Mouse (Mus musculus): Measurements from ENCODE around the gene Prkci. TPM values are rescaled to one million over a fixed set of nuclear protein-coding genes. Genes with fewer than 3 reads are reported as not detected.

Gene Prkci
- polyA plus RNA-seq, 1 experiment, result 19.8 TPM

DNA sequence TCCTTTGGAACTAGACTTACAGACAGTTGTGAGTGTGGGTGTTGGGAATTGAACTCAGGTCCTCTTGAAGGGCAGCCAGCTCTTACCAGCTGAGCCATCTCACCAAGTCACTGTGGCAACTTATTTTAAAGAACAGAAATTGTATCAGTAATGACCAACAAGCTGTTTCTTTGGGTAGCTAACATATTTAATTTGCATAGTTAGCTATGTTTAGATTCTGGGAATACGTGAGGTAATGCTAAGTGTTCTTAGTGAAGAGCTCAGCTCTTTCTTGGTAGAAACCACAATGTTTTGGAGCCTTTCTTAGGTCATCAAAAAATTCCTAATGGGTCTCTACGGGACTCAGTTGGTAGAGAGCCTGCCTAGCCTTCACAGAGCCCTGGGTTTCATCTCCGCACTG lies 105.3 kb downstream of the Prkci start:
- TF ChIP-seq CTCF (IDR thresholded peaks at IDR 0.05; ENCODE audit: low read depth, low read length) (no peak), POLR2A (IDR thresholded peaks at IDR 0.05; ENCODE audit: borderline replicate concordance, low read depth, low read length) (no peak)
- Histone ChIP-seq H3K27ac (ENCODE audit: insufficient read depth, low read depth, low read length) (no peak overlapping the region), H3K4me1 (ENCODE audit: control insufficient read depth, insufficient read depth, low read length) (peaks cover 50% of the 10 kb centered on the region), H3K4me3 (ENCODE audit: insufficient read depth, low read length) (no peak overlapping the region)

Other genes with a start within 250 kb of the Prkci start
- gene Samd7, start 249.5 kb upstream of the Prkci start, polyA plus RNA-seq (2012; ENCODE audit: insufficient read depth, insufficient read length, missing spikeins), result not detected in 2 replicates
- gene Sec62, start 202.9 kb upstream of the Prkci start, polyA plus RNA-seq (2012; ENCODE audit: insufficient read depth, insufficient read length, missing spikeins), result 104 and 114 TPM in 2 replicates
- gene Gpr160, start 139.8 kb upstream of the Prkci start, polyA plus RNA-seq (2012; ENCODE audit: insufficient read depth, insufficient read length, missing spikeins), result 20.3 and 24.8 TPM in 2 replicates
- 26.0 and 26.4 TPM in 2 replicates for gene Phc3, start 26.3 kb upstream of the Prkci start, polyA plus RNA-seq (2012; ENCODE audit: insufficient read depth, insufficient read length, missing spikeins)
- 30.3 and 35.5 TPM in 2 replicates for gene Skil, start 99.3 kb downstream of the Prkci start, polyA plus RNA-seq (2012; ENCODE audit: insufficient read depth, insufficient read length, missing spikeins)
- not detected in 2 replicates for gene Cldn11, start 154.2 kb downstream of the Prkci start, polyA plus RNA-seq (2012; ENCODE audit: insufficient read depth, insufficient read length, missing spikeins)

Measured in bone marrow macrophage, adult 2 months (primary cell).